Mouse (Mus musculus) hematopoietic multipotent progenitor cell, adult 10-12 weeks (in vitro differentiated cells): ENCODE results near the gene Trim42. TPM values are rescaled to one million over a fixed set of nuclear protein-coding genes. Genes with fewer than 3 reads are reported as not detected.

Source experiments
- polyA plus RNA-seq: library from polyadenylated mRNA; stranded (reverse); fragments of >175 nt; gene quantifications from 2 replicates; pipeline ENCODE4 v1.2.3, GENCODE M21; 2012; ENCODE audit warnings: low replicate concordance

The Trim42 gene
- polyA plus RNA-seq: not detected in 2 replicates

DNA sequence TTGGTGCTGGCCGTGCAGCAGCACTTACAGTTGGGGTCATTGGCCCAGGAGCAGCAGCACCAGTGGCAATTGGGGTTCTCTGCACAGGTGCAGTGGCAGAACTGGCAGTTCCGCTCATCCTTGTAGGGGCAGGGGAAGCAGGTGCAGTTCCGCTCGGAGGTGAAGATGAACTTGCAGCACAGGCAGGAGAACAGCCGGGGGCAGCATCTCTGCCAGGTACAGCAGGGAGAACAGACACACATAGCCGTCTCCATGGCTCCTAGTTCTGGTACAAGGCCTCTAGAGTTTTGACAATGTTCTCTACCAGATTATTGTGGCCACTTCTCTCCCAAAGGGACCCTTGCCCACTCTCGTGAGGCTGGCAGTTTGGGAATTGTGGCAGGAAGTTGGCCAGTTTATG, at the start of gene Trim42:
Gene Trim42, minus strand, starts transcription at position 368 of the 400 bp plus-strand sequence.

